Mouse (Mus musculus): ENCODE data around the gene Tmem203.

DNA sequence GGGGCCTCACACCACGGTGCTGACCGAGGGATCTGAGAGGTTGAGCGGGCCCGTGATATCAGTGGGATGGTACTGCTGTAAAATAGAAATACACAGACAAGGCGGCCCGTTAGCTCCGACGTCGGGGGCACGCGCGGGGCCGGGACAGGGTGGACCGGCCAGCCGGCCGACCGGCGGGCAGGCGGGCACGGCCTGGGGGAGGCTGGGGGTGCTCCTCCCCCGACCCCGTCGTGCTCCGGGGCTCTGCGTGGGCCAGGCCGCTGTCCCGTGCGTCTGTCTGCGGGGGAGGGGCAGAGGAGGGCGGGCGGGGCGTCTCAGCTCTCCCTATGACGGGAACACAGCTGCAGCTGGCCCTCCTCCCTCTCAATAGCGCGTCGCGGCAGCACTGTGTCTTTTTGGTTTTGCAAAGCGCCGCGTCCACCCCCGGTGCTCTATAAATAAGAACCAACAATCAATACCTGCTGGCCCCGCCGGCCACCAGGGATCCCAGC is 36.9 kb downstream of the Tmem203 start:
- TF ChIP-seq POLR2A (IDR thresholded peaks at IDR 0.05; ENCODE audit: extremely low read depth, insufficient read depth, low read length) (no peak), CTCF (IDR thresholded peaks at IDR 0.05; ENCODE audit: low read depth, low read length) (no peak)
